ENCODE assay signal across 18 mouse cellular contexts in the genomic region with DNA sequence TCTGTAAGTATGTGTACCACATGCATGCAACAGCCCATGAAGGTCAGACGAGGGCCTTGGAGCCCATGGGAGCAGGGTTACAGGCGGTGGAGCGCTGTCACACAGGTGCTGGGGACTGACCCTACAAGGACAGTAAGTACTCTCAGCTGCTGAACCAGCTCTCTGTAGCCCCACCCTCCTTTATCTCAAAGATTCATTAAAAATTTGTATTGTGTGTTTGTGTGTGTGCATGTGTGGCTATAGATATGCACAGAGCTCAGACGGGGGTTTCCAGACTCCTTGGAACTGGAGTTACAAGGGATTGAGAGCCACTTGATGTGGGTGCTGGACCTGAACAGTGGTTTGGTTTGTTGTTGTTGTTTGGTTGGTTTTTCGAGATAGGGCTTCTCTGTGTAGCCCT. TPM values are rescaled to one million over a fixed set of nuclear protein-coding genes. Genes with fewer than 3 reads are reported as not detected.
"Had no signal": no experiment of that assay in that cellular context is flagged by ENCODE, and none has a peak within 500 bp of the region (broad histone marks: within the 10 kb centered on the region; RNA-seq: fewer than 3 reads in every experiment).

No protein-coding gene starts in this region.

- H3K9me3 ChIP-seq: kidney, embryonic 15.5 days; midbrain, embryonic 15.5 days; neural tube, embryonic 13.5 days; stomach, embryonic 15.5 days had no signal

- H3K27ac ChIP-seq: kidney, embryonic 15.5 days; left cerebral cortex, adult 2 months; limb, embryonic 13.5 days; midbrain, embryonic 15.5 days; neural tube, embryonic 13.5 days; stomach, embryonic 15.5 days had no signal

- H3K36me3 ChIP-seq: kidney, embryonic 15.5 days; limb, embryonic 13.5 days; midbrain, embryonic 15.5 days; neural tube, embryonic 13.5 days; stomach, embryonic 15.5 days had no signal

- H3K9ac ChIP-seq: kidney, embryonic 15.5 days; limb, embryonic 13.5 days; midbrain, embryonic 15.5 days; neural tube, embryonic 13.5 days; stomach, embryonic 15.5 days had no signal

- H3K4me1 ChIP-seq: limb, embryonic 13.5 days; midbrain, embryonic 15.5 days; neural tube, embryonic 13.5 days; stomach, embryonic 15.5 days had no signal

- DNase-seq: kidney, adult 2 months; kidney, postnatal 14 days; left cerebral cortex, postnatal 4 days; lung, adult 18-20 months; lung, postnatal 36 days; retina, postnatal 1 day; thymus, postnatal 36 days had no signal

- H3K4me2 ChIP-seq: kidney, embryonic 15.5 days; limb, embryonic 13.5 days; midbrain, embryonic 11.5 days; midbrain, embryonic 15.5 days; neural tube, embryonic 13.5 days; stomach, embryonic 15.5 days had no signal

- ATAC-seq: intestine, embryonic 16.5 days; midbrain, embryonic 15.5 days had no signal

- H3K27me3 ChIP-seq: kidney, embryonic 15.5 days; limb, embryonic 13.5 days; midbrain, embryonic 15.5 days; neural tube, embryonic 13.5 days; stomach, embryonic 15.5 days had no signal

- H3K4me3 ChIP-seq: kidney, embryonic 15.5 days; left cerebral cortex, adult 2 months; limb, embryonic 13.5 days; midbrain, embryonic 15.5 days; neural tube, embryonic 13.5 days; stomach, embryonic 15.5 days had no signal

RNA-seq across cellular contexts. Expression of gene Aqp3, which starts 16.2 kb away (rescaled TPM):
- total RNA-seq: layer of hippocampus, adult 8-10 months; layer of hippocampus, postnatal 25 days; left cerebral cortex, adult 2 months had no signal

RNA-seq across cellular contexts. Expression of gene Aqp7, which starts 33.8 kb away (rescaled TPM):
- total RNA-seq: layer of hippocampus, adult 8-10 months; layer of hippocampus, postnatal 25 days; left cerebral cortex, adult 2 months; left cerebral cortex, postnatal 4 days; megakaryocyte, adult 5-6 weeks had no signal
- polyA plus RNA-seq: midbrain, embryonic 11.5 days; midbrain, embryonic 15.5 days; neural tube, embryonic 13.5 days had no signal
